Mouse (Mus musculus) adrenal gland, adult 10 weeks (tissue): ENCODE data around the gene Tmem8b. TPM values are rescaled to one million over a fixed set of nuclear protein-coding genes. Genes with fewer than 3 reads are reported as not detected.

Experiments used
- polyA plus RNA-seq: library from polyadenylated mRNA; stranded (reverse); fragments of 350-450 nt; fragmentation: Illumina TruSeq; extraction: RNeasy Lipid Tissue Mini Kit (QIAGEN cat#74804); gene quantifications from one replicate; pipeline ENCODE4 v1.2.3, GENCODE M21; 2014; ENCODE audit warnings: low read depth, low replicate concordance

The Tmem8b gene
- 2.6 TPM for polyA plus RNA-seq

DNA sequence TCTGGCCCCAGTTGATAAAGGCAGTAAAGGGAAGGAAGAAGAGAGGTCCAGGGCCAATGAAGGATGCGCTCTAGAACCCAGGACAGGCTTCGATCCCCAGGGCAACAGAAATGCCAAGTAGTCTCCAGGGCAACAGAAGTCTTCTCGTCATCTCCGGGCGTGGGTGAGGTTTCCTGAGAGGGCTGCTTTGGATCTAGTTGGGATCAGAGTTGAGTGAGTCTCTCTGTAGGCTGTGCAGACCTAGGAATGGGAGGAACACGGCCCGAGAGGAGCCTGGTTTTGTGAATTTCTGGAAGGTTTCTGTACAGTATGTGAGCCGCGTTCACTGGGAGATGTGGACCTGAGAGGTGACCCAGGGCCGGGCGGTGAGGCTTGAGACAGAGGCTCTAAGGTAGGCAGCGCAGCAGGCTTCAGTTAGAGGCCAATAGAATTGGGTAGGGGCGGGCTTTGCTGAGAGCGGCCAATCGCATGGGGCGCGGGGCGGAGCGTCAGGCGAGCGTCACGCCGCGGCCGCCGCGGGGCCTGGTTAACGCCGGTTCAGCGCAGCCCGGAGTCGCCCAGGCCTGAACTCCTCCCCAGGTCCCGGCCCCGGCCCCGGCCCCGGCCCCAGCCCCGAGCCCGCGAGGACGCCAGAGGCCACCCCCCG is at the start of gene Tmem8b, which contains the start of gene Fam221b:
Tmem8b (plus strand) TSS at position 190 of the 646 bp plus-strand sequence.
Fam221b (minus strand) TSS at position 364 of the 646 bp plus-strand sequence.

DNA sequence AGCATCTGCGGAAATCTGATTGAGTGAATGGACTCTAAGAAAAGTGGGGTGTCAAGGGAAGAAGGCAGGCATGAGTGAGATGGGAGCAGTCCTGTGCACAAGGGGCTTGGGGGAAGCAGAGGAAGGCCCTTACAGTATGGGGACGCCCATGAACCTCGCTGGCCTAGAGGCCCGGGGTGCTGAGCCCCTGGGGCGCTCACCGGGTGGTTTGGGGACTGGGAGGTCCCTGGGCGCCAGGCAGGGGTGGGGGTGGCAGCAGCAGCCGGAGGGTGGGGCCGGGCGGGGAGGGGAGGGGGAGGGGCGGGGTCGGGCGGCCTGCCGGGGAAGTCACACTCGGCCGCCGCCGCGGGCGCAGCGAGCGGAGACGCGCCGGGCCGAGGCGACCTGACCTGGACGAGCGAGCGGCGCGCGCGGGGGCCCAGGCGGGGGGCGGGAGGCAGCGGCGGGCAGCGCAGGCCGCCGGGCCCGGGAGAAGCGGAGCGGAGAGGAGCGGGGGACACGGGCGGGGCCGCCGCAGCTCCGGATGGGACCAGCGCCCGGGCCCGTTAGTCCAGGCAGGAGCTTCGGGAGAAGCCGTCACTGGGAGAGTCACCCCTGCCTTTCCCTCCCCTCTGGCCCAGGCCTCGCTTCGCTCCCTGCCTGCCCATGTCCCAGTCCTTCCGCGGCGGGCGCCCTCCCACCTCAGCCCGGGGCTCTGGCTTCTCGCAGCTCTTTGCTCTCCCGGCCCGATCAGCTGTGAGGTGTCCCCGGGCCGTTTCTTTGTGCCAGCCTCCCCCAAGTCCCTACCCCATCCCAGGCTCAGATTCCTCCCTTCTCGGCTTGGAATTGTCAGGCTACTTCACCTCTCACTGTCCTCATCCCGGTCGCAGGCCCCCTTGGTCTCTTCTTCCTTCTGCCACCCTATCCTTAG is 37.5 kb upstream of the Tmem8b start, which contains the start of gene Npr2:
Npr2 (plus strand) TSS at position 890 of the 910 bp plus-strand sequence.

DNA sequence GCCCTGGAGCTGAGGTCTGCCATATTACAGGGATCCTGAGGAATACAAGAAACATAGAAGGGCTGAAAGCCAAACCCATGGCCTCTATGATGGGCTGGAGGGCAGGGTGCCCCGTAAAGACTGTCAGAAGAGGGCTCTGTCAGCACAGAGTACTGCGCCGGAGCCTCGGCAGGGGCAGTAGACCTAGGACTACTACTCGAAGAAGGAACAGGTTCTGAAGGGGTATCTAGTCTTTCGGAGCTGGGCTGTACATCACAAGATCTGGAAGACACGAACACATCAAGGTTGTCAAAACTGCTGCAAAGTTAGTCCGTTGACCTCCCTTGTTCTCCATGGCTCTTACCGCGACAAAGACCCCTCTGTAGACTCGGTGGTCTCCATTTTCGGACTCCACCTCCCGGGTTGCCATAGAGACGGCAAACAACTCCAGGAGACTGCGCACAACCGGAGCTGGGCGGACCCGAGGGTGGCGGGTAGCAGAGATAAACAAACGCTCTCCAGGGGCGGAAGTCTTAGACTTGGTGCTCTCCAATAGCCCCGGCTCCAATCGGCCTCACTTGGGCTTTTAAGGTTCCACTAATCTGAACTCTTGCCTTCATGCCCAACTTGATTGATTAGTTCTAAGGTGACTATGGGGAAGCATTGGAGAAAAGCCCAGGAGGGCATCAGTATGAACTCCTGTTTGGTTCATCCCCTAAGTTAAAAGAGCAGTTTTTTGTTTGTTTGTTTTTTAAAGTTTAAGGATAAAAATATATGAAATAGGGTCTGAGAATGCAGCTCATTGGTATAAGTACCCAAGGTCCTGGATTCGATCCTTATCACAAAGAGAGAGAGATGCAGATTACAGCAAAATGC is 15.4 kb upstream of the Tmem8b start, which contains the start of gene Spag8:
Spag8 (minus strand) TSS at position 434 of the 855 bp plus-strand sequence.

DNA sequence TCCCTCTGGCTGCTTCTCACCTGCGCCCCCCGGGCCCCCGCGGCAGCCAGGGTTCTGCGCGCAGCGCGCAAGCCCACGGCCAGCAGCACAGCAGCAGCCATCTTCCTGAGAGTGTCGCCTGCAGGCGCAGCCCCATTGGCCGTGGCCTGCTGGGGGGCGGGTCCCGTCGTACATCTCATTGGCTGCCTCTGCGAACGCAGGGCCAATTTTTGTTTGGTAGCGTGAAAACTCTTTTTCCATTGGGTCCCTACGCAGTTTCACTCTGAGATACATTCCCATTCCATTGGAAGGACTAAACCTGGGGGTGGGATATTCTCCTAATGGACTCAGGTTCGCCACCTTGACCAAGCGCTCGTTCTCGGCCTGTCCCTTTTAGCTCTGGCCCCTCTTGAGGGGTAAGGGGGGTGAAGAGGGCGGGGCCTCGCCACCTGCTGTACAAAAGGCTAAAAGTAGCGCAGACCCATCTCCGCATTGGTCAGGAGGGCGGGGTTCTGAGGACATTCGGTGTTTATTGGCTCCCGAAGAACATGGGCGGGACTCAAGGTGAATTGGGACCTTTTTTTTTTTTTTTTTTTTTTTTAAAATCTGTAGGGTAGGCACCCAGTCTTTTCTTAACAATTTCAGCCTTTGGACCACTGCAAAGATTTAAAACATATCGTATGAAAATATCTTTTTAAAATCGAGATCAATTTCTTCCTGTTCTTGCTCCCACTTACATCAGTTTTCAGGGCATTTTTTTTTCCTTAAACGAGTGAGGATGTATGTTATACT is 12.2 kb upstream of the Tmem8b start, which contains the start of gene Hint2:
Hint2 (minus strand) TSS at position 128 of the 771 bp plus-strand sequence.

DNA sequence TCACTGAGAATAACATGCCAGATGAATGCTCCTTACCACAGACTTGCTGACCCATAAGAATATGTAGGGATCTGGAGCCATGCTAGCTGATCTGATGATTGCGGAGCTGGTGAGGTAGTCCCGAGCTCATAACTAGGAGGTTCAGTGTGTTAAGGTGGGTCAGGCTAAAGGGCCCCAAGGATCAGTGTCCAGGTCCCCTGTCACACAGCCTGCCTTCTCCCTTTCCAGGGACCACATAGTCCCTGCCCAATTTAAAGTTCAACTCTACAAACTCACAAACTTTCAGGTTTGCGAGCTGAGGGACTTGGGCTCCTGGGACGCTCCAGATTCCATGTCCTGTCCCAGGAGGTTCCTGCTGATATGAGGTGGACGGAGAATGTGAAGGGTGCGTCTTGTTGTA is 31.9 kb downstream of the Tmem8b start, which contains the start of gene Olfr70:
Olfr70 (minus strand) TSS at position 101 of the 400 bp plus-strand sequence.

DNA sequence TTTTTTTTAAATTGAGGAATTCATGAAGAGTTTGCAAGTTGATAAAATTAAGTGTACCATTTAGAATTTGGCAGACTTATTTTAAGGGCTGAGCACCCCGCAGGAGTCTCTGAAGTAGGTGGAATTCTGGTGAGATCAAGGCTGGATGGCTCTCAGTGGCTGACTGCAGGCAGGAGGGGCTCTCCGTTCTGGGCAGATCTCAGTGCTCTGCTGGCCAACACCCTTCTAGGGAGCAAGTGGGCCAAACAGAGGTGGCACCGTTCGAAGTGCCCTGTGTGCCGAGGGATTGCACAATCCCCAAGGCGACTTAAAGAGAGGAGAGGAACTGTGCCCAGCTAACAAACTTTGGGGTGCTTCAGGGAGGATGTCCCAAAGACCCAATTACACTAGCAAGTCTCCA is 41.1 kb downstream of the Tmem8b start, which contains the start of gene Olfr71:
Olfr71 (minus strand) TSS at position 387 of the 400 bp plus-strand sequence.

DNA sequence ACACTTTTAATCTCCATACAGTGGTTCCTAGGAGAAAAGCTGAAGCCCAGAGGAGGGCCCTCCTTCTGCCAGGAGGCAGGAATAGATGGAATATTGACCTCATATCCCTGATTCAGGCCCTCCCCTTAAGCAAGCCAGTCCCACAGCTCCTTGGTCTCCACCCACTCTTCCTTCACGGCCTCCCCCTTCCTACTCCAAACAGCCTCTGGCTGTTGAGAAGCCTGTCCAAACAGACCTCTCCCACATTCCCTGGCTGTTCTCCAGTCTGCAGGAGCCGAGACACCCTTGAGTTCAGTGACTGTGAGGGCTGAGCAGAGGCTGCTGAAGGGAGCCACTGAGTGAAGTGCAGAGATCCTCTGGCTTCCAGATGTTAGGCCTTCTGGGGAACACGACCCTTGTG is 58.2 kb downstream of the Tmem8b start, which contains the start of gene Hrct1:
Hrct1 (plus strand) TSS at position 194 of the 400 bp plus-strand sequence.

DNA sequence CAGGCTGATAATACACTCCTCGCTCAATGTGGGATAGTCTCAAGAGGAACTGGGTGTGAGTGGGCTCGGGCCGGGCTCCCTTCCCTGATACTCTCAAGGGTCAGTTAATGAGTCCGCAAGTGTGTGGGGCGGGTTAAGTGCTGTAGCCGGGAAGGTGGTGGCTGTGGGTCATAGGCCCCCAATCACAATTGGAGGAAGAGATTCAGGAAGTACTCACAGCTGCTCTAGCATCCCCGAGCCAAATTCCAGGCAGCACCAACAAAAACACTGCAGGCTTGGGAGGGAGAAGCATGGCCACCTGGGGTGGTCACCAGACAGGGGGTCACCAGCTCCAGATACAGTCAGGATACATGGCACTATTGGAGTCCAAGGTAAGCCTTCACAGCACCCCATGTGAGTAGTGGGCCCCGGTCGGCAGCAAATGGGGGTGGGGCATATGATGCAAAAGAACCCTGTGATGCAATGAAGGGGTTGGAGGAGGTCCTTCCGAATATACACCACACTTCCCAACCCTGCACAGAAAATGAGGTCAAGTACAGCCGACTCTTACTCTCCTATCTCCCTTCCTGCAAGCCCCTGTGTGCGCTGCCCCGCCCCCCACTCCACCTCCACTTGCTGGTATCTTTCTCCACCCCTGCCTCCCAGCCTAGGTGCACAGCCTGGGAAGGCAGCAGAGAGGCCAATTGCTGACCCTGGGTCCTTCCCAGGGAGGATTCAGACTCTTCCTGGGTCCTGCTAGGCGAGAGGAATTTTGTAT is 61.2 kb downstream of the Tmem8b start, which contains the start of gene Spaar:
Spaar (plus strand) TSS at position 241 of the 757 bp plus-strand sequence.

Other genes starting within 250 kb of the Tmem8b start
- gene Fam166b, start 239.8 kb upstream of the Tmem8b start, polyA plus RNA-seq, result not detected
- gene Tesk1, start 227.0 kb upstream of the Tmem8b start, polyA plus RNA-seq, result 0.58 TPM
- gene Cd72, start 214.3 kb upstream of the Tmem8b start, polyA plus RNA-seq, result 1.6 TPM
- not detected for gene Sit1, start 185.2 kb upstream of the Tmem8b start, polyA plus RNA-seq
- gene Ccdc107, start 176.1 kb upstream of the Tmem8b start, polyA plus RNA-seq, result 10.8 TPM
- gene Arhgef39, start 169.3 kb upstream of the Tmem8b start, polyA plus RNA-seq, result 1.4 TPM
- gene Car9, start 162.0 kb upstream of the Tmem8b start, polyA plus RNA-seq, result not detected
- gene Tpm2, start 145.2 kb upstream of the Tmem8b start, polyA plus RNA-seq, result 13.8 TPM
- gene Creb3, start 106.6 kb upstream of the Tmem8b start, polyA plus RNA-seq, result 30.6 TPM
- gene Tln1, start 106.3 kb upstream of the Tmem8b start, polyA plus RNA-seq, result 297 TPM
- 3.9 TPM for gene Rgp1, start 90.3 kb upstream of the Tmem8b start, polyA plus RNA-seq
- gene Gba2, start 90.1 kb upstream of the Tmem8b start, polyA plus RNA-seq, result 2.4 TPM
- gene Msmp, start 84.5 kb upstream of the Tmem8b start, polyA plus RNA-seq, result not detected
- gene Npr2, start 37.0 kb upstream of the Tmem8b start, polyA plus RNA-seq, result 9.6 TPM
- gene Spag8, start 15.4 kb upstream of the Tmem8b start, polyA plus RNA-seq, result not detected
- gene Hint2, start 12.5 kb upstream of the Tmem8b start, polyA plus RNA-seq, result 3.3 TPM
- 0.17 TPM for gene Fam221b, start 174 bp downstream of the Tmem8b start, polyA plus RNA-seq
- gene Olfr70, start 31.8 kb downstream of the Tmem8b start, polyA plus RNA-seq, result not detected
- not detected for gene Olfr71, start 41.3 kb downstream of the Tmem8b start, polyA plus RNA-seq
- gene Hrct1, start 58.2 kb downstream of the Tmem8b start, polyA plus RNA-seq, result not detected
- 0.87 TPM for gene Spaar, start 61.1 kb downstream of the Tmem8b start, polyA plus RNA-seq
- gene Olfr159, start 102.0 kb downstream of the Tmem8b start, polyA plus RNA-seq, result not detected
- gene Olfr156, start 154.9 kb downstream of the Tmem8b start, polyA plus RNA-seq, result not detected
- not detected for gene Olfr157, start 171.2 kb downstream of the Tmem8b start, polyA plus RNA-seq
- gene Olfr155, start 182.6 kb downstream of the Tmem8b start, polyA plus RNA-seq, result not detected
- gene Reck, start 206.6 kb downstream of the Tmem8b start, polyA plus RNA-seq, result 22.4 TPM